Mouse (Mus musculus): ENCODE measurements around the gene Vps53.

Gene Vps53

DNA sequence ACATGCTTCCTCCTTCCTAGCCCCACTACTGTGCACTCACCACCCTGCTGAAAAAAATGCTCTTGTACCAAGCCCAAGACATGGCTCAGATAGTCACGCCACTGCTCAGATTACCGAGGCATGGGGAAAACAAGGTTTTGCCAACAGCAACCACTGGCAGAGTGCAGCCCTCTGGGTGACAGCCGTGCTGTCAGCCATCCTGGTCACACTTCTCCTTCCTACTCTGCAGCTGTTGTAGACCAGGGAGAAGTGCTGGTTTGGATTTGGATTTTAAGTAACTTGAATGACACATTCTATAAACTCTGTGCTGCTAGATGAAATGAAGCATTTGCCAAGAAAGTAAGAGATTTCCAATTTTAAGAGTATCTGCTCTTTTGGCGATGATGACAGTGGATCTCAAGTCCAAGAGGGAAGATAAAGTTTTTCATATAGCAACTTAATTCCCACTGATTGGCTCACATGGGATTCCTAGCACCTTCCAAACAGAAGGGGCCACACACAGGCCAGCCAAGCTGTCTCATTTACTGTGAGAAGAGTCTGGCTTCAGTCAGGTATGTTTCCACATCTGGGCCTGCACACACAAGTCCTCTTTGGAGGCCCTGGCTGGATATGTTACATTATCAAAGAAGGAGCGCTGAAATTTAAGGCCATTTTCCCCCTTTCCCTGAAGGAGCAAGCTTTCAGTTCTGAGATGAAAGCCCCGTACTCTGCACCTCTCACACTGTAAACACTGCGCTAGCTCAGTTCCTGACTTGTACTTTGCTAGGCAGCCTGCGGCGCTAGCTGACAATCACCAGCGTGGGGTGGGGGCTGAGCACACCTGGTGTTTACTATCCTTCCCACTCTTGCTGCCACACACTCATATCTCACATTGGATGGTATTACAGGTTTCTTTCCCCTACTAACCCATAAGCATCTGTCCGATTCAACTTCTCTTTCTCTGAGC is 72.6 kb downstream of the Vps53 start:
- DNase-seq (ENCODE audit: low read depth): no peak

GRCm38 (mm10) chr11:76101154-76101553 is 78.3 kb downstream of the Vps53 start:
- DNase-seq (ENCODE audit: low read depth): no peak

DNA sequence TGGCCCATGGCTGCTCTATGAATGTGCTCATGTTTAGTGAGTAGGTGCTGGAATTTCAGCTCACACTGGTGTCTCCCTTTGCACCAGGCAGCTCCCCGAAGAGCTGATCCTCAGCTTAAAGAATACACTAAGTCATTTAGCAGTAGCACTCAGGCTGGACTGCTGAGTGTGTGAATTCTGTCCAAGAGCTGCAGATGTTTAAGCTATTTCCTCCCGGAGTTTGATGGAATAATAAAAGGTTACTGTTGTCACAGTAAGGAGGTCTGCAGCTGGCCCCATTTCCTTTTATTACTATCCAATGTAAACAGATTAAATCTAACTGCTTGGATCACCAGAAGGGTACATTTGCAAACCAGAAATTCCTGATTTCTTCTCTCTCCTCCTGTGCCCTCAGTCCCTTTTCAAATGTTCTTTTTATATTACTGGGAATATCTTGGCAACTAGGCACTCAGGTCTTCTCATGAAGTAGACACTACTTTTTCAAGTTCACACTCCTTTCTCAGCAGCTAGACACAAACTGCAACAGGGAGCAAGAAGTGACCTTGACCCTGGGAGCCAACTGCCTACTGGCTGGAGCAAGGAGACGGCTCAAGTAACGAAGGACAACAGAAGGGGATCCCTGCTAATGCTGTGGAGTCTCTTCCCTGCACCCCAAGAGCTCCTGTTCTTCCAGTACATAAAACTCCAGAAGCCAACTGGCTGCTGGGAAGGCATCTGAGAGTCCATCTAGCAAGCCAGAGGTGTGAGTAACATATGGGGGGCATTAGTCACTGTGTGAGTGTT is 80.1 kb downstream of the Vps53 start:
- DNase-seq (ENCODE audit: low read depth): no peak

DNA sequence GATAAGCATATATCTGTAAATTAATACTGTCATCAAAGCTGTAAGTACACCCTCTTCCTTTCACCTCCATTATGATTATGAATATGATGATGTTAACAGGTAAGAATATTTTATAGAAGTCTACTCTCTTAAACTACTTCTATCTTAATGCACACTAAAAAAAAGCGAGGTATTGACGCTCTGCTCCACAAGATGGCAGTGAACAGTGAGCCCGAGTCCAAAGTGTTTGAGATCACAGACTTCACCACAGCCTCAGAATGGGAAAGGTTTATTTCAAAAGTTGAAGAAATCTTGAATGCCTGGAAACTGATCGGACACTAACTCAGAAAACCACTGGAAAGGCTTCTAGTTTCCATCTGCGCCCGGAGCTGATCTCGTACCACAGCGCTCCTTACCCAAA is 85.8 kb downstream of the Vps53 start:
- no peak for DNase-seq (ENCODE audit: low read depth)

DNA sequence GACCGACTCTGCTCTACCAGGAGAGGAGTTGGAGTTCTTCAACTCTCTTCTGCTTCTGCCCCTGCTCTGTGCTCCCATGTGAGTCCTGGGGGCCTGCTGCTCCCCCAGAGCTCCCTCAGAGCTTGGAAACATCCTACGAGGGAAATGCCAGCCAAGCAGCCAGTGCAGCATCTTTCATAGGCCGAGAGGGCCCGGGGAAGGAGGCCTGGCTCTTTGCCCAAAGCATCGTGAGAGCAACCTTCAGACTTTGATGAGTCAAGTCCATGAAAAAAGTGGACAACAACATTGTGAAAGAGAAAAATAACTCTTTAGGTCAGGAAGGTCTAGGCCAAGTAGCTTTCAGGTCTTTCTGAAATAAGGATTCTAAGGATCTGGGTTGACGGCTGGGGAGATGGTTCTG is 89.7 kb downstream of the Vps53 start:
- no peak for DNase-seq (ENCODE audit: low read depth)

DNA sequence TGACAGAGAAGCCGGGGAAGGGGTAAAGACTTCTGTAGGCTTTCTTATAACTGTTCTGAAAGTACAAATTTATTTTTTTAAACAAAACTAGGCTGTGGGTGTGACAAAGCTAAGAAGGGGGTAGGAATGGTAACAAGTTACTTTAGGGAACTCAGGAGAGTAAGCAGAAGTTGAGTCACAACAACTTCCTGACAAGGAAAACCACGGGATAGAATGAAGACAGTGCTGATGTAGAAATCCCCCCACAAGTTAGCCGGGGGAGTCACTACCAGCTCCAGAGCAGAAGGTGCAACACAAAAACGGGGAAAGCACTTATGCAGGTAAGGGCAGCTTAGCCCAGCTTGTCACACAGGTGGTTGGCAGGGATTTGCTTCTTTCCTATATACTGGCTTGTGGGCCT is 90.9 kb downstream of the Vps53 start:
- DNase-seq (ENCODE audit: low read depth): no peak

GRCm38 (mm10) chr11:76085898-76086591 is 93.4 kb downstream of the Vps53 start:
- DNase-seq (ENCODE audit: low read depth): peak; percentile 69

- DNase-seq (ENCODE audit: low read depth): no peak
Observed at GRCm38 (mm10) chr11:76084943-76085342, 94.5 kb downstream of the Vps53 start.

DNA sequence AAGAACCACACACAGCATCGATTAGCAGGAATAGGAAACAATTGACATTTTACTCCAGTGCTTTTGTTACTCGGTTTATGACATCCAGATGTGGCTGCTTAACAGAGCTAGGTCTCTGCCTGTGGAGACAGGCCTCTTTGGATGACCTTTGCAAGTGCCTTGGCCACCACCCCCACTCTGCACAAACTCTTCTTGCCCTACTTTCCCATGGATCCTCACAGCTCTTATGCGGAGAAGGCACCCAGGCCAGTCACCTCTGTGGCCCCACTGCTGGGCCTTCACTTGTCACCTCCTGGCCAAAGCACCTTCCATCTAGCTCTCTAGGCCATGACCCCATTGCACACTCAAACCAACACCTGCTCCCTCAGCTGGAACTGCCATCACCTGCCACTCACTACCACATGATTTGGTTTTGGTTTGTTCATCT is 95.5 kb downstream of the Vps53 start:
- no peak for DNase-seq (ENCODE audit: low read depth)

GRCm38 (mm10) chr11:76081048-76081640 is 98.3 kb downstream of the Vps53 start:
- no peak for DNase-seq (ENCODE audit: low read depth)

DNA sequence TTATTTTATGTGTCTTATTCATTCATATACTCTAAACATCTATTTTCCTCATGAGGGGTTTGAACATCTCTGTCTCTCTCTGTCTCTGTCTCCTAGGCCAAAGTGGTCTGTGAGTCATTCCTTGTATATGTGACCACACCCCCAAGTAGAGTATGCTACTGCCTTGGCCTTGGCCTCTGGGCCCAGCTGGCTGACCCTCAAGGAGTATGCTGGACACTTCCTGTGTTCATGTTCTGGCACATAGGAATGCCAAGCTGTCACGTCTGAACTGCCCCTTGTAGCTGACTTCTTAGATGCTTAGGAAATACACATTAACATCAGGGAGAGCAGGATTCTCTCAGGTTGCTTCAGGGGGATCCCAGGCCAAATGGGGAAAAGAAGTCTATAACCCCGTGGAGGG is 99.2 kb downstream of the Vps53 start:
- DNase-seq (ENCODE audit: low read depth): no peak

- DNase-seq (ENCODE audit: low read depth): no peak
Observed at GRCm38 (mm10) chr11:76077341-76077740, 102.1 kb downstream of the Vps53 start.

DNA sequence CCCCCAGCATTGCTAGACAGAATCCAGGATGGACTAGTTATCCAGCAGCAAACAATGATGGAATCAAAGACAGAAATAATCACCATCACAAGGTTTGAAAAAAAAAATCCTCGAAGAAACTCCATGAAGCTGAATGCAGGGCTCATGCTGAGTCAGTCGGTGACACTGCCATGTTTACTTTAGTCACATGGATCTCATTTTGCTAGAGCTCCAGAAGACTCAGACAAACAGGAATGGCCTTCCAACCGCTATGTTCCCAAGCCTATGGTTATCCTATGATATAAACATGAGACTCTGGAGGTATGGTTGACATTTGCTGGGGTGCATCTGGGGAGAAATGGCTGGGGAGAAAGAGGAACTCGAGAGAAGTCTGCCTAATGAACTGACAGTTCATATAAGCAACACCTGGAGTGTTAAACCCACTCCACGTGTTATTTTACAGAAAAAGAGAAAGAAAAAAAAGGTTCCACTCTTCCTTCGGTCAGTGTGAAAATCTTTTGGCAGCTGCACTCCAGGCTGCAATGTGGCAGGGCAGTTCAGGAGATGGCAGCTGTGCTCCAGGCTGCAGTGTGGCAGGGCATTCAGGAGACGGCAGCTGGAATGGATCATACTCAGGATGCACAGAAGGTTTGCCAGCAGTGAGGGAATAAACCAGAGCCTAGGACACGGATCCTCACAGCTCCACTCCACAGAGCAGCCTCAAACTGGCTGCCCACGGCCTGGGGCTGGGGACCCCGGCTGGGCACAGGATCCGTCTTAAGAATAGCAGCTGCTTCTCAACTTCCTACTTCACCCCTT is 105.0 kb downstream of the Vps53 start:
- no peak for DNase-seq (ENCODE audit: low read depth)

- DNase-seq (ENCODE audit: low read depth): no peak
Observed at GRCm38 (mm10) chr11:76069816-76070215, 109.6 kb downstream of the Vps53 start.

DNA sequence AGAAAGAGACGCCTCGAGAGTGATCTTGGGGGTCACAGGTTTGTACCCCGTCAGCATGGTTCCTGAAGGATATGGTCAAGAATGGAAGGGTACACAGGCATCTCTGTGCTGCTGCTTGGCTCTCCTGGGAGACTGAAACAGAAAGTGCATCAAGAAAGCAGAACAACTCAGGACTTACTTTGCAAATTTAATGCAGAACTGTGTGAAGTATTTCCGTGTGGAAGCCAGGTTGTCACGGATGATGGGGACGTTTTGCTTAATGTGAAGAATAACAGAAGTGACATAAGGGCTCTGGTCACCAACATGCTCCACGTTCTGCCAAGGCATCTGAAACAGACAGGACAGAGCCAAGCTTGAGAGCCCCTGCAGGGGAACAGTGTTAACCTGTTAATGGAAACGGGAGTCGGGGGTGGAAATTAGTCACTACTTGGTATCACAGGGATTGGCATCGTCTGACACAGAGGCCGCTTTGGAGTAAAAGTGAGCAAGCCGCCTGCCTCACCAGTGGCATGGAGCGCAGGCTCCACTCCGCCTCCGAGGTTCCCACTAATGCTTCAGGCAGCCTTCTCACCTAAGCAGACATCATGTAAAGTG is 112.8 kb downstream of the Vps53 start:
- DNase-seq (ENCODE audit: low read depth): no peak

DNA sequence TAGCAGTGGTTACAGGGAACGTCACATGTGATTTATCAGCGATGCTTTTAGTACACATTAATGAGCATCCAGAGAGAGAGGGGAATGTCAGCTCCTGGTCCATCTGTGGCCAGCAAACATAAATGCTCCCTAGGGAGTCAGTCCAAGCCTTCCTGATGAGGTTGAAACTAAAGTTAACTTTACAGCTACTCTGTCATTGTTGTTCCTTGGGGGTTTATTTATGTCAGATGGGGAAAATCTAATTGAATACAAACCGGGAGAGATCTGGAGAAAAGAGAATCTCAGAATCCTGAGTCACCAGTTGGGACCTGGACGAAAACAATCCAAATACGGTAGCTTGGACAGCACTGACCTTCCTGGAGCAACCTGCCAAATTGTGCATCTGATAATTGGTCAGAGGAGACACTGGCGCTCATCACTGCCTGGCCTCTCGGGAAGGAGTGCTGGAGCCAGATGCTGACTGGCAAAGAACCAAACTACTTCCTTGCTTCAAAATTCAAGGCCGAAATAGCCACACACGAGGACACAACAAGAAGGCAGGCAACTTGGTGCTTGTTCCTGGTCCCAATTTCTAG is 113.8 kb downstream of the Vps53 start:
- no peak for DNase-seq (ENCODE audit: low read depth)

- no peak for DNase-seq (ENCODE audit: low read depth)
Observed at GRCm38 (mm10) chr11:76064411-76064810, 115.0 kb downstream of the Vps53 start.

DNA sequence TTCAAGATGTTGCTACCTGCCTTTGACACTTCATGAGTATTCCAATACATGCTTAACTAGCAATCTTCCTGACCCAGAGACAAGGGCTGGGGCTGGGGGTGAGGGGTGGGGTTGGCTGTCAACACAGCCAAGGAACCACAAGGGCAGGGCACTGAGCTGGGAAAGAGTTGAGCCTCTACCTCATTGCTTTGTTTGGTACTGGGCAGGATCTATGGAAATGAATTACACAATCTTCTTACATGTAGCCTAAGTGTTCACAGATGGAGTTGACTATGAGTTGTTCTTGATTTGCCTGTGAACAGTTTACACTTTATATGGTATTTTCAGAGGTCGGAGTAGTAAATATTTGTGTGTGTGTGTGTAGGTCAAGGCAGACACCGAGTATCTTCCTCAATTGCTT is 118.5 kb downstream of the Vps53 start:
- no peak for DNase-seq (ENCODE audit: low read depth)

- DNase-seq (ENCODE audit: low read depth): no peak
Observed at GRCm38 (mm10) chr11:76059971-76060370, 119.5 kb downstream of the Vps53 start.

GRCm38 (mm10) chr11:76056487-76056886 is 123.0 kb downstream of the Vps53 start:
- DNase-seq (ENCODE audit: low read depth): peak; percentile 30

Data from naive thymus-derived CD4-positive, alpha-beta T cell, adult 2 months (primary cell).